Mouse (Mus musculus) neural tube, embryonic 13.5 days (tissue): ENCODE results near the gene Carnmt1. TPM values are rescaled to one million over a fixed set of nuclear protein-coding genes. Genes with fewer than 3 reads are reported as not detected.
A peak's percentile ranks its signal among the peaks of the same experiment; 100 is the strongest.

Source experiments
- ATAC-seq: fragments of 200-750 bp; cut with Nextera tagmentation; 2 replicates; pipeline ENCODE4 v1.8.0; 2017; ENCODE audit warnings: low read depth, mild to moderate bottlenecking, moderate TSS enrichment, moderate library complexity
- H3K27ac ChIP-seq: fragments of 300-500 bp; sonication (generic); replicated peaks from 2 replicates; pipeline ENCODE4 v1.5.1; 2015; ENCODE audit warnings: moderate library complexity, mild to moderate bottlenecking, inconsistent platforms
- H3K27me3 ChIP-seq: fragments of 300-500 bp; sonication (generic); 2 replicates; pipeline ENCODE4 v1.6.1; 2015; ENCODE audit warnings: mild to moderate bottlenecking, inconsistent platforms
- H3K36me3 ChIP-seq: fragments of 300-500 bp; sonication (generic); 2 replicates; pipeline ENCODE4 v1.6.1; 2015; ENCODE audit warnings: mild to moderate bottlenecking, inconsistent platforms
- H3K4me1 ChIP-seq: fragments of 300-500 bp; sonication (generic); replicated peaks from 2 replicates; pipeline ENCODE4 v1.6.1; 2015; ENCODE audit warnings: inconsistent platforms
- H3K4me2 ChIP-seq: fragments of 300-500 bp; sonication (generic); 2 replicates; pipeline ENCODE4 v1.6.1; 2015; ENCODE audit warnings: inconsistent platforms, mild to moderate bottlenecking, moderate library complexity
- H3K4me3 ChIP-seq: fragments of 300-500 bp; sonication (generic); 2 replicates; pipeline ENCODE4 v1.5.1; 2015; ENCODE audit warnings: mild to moderate bottlenecking, inconsistent platforms
- H3K9ac ChIP-seq: fragments of 300-500 bp; sonication (generic); 2 replicates; pipeline ENCODE4 v1.6.1; 2015; ENCODE audit warnings: moderate library complexity, mild to moderate bottlenecking, inconsistent platforms
- H3K9me3 ChIP-seq: fragments of 300-500 bp; sonication (generic); 2 replicates; pipeline ENCODE4 v1.6.1; 2016; ENCODE audit warnings: inconsistent platforms
- WGBS: fragments of 180-500 bp; shearing (Covaris S2); methylation state at CpG from one replicate; pipeline ENCODE4 v1.1.7; 2015; 5-methylcytosine and 5-hydroxymethylcytosine counted together
- polyA plus RNA-seq: library from polyadenylated mRNA; unstranded; fragments of >200 nt; fragmentation: Nextera tagmentation; extraction: Ambion mirVana; gene quantifications from 2 replicates; pipeline ENCODE4 v1.2.1, GENCODE M21; 2015

Carnmt1 gene
- 13.5 and 13.9 TPM in 2 replicates for polyA plus RNA-seq

DNA sequence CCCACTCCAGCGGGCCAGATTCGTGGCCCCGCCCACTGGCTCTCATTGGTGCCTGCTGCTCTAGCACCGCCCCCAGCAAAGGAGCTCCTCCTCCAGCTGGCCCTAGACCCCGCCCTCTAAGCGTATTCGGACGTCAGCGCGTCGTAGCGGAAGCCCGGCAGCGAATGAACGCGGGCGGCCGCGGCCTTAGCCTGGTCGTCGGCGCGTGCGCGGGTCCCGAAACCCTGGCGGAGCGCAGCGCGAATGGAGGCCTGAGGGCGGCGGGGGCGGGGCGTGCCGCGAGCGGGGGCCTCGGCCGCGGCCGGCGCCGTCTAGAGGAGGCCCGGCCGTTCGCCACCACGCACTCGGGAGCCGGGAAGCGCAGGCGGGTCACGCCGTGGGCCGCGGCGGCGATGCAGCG is at the start of gene Carnmt1:
Gene Carnmt1, plus strand, starts transcription at position 157 of the 400 bp plus-strand sequence.
- H3K36me3 ChIP-seq, result no peaks in the 10 kb centered on the region
- H3K27ac ChIP-seq, result peak within 1 kb of the TSS; percentile 81
- peaks cover 26% of the 10 kb centered on the region for H3K4me1 ChIP-seq
- peak within 1 kb of the TSS; percentile 81 for H3K4me3 ChIP-seq
- peak within 1 kb of the TSS; percentile 75 for H3K4me2 ChIP-seq
- WGBS, result 1% methylated on average over 40 of the region's 58 CpGs
- peak within 1 kb of the TSS; percentile 84 for H3K9ac ChIP-seq
- ATAC-seq, result peak; percentile 97
- H3K9me3 ChIP-seq, result no peaks in the 10 kb centered on the region
- H3K27me3 ChIP-seq, result no peaks in the 10 kb centered on the region

DNA sequence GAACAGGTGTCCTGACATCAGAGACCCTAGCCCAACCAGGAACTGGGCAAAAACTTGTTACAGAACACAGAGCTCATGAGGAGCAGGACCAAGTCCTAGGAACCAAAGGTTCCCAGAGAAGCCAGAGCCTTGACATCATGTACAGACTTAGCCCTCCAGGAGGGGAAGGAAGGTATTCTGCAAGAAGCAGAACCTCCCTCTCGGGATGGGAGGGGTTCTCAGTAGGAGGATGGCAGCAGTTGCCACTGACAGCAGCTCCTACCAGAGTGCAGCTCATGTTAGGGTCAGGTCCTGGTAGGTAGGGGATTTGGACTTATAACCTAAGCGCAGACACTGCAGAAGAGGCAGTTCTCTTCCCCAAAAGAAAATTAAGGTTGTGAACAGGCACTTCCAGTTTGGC is 46.7 kb upstream of the Carnmt1 start:
- H3K27ac ChIP-seq, result no peak overlapping the region
- H3K4me3 ChIP-seq, result no peak overlapping the region
- 68% methylated on average over 2 of the region's 2 CpGs for WGBS
- no peak overlapping the region for H3K4me2 ChIP-seq
- no peak for ATAC-seq
- H3K9me3 ChIP-seq, result no peaks in the 10 kb centered on the region
- no peaks in the 10 kb centered on the region for H3K4me1 ChIP-seq
- H3K9ac ChIP-seq, result no peak overlapping the region
- H3K27me3 ChIP-seq, result 0 out of 2 replicates have a peak, but pooled peaks cover 1% of the 10 kb centered on the region
- no peaks in the 10 kb centered on the region for H3K36me3 ChIP-seq

DNA sequence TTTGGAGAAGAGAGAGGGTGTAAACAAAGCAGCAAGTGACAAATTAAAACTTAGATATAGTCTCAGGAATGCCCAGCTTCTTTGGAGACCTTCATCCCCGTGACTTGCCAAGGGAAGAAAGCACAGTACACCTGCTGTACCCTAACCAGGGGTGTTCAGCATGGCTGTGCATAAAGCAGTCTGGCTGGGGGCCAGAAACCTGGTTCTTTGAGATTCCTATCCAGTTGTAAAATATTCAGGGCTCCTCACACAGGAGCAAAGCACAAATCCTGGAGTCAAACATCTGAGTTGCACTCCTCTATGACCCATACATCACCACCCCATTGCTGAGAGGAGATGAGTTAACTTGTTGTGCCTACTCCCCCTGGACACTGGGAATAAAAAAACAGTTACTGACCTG is 41.0 kb upstream of the Carnmt1 start:
- 45% methylated on average over 1 of the region's 1 CpGs for WGBS
- no peak for ATAC-seq
- Histone ChIP-seq H3K27ac (no peak overlapping the region), H3K36me3 (no peaks in the 10 kb centered on the region), H3K4me1 (peaks cover 18% of the 10 kb centered on the region), H3K9ac (no peak overlapping the region), H3K4me2 (peak overlapping the region; percentile 80; the same call in 1 of the 2 replicates), H3K27me3 (peaks cover 10% of the 10 kb centered on the region; the same call in 1 of the 2 replicates), H3K4me3 (no peak overlapping the region), H3K9me3 (no peaks in the 10 kb centered on the region)

DNA sequence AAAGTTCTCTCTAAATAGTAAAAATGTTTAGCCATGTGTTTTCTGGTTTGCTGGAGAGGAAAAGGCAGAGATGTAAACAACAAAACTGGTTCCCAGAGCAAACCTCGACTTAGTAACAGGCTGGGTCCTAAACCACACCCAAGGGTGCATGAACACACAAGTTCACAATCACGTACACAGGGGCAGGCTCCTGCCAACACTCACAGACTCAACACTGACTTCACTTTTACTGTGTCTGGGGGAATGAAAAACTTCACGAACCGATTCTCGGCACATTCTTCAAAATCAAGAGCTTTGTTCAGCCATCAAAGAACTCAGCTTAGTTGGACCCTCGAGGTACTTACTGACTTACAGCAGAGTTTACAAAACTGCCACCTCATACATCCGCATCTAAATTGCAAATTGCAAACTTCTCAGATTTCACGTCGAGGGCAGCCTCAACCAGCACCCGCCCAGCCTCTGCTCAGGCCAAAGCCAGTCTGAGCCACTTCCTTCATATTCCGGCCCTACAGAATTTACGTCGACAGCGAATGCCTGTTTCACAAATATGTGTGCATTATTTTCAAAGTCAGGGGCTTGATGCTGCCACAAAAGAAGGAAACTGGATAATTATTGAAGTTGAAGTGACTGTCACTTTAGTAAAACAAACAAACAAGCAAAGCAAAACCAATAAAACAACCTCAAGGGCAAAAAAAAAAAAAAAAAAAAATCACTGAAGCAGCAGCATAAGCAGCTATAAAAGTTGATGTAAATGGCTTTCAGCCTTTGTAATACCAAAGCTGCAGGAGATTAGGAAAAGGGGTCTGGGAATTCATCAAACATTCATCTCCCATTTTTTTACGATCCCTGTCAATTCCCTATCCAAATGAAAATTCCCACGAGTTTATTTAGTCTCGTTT is 40.1 kb upstream of the Carnmt1 start:
- WGBS, result 10% methylated on average over 17 of the region's 17 CpGs
- no peaks in the 10 kb centered on the region for H3K9me3 ChIP-seq
- peak overlapping the region; percentile 72 for H3K9ac ChIP-seq
- H3K27me3 ChIP-seq, result peaks cover 10% of the 10 kb centered on the region; the same call in 1 of the 2 replicates
- H3K36me3 ChIP-seq, result no peaks in the 10 kb centered on the region
- H3K4me3 ChIP-seq, result peak overlapping the region; percentile 70
- peak overlapping the region; percentile 80 for H3K4me2 ChIP-seq
- H3K4me1 ChIP-seq, result peaks cover 18% of the 10 kb centered on the region
- ATAC-seq, result no peak
- no peak overlapping the region for H3K27ac ChIP-seq

DNA sequence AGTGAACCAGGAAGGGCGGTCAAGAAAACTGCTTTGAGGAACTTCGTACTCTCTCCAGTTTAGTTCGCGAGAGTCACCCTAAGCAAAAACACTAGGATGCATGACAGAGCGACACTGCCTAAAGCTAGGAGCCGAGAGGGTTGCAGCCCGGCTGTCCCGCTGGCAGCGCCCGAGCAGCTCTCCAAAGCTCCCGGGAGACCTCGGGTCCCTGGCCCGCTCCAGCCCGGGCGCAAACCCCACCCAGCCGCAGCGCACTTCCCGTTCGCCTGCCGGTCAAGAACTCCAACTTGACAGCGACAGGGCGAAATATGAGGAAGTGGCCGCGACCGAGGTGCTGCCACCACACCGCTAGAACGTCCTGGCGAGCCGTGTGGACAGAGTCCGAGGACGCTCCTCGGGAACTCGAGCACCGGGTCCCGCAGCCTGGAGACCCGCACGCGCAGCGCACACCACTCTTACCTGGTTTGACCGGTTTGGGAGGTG is 39.4 kb upstream of the Carnmt1 start:
- peak; percentile 81 for ATAC-seq

GRCm38 (mm10) chr19:18631644-18632219 is 38.8 kb upstream of the Carnmt1 start, which contains the start of the genes Ostf1 and Nmrk1:
Gene Ostf1 (minus strand): TSS chr19:18631823.
Gene Nmrk1 (plus strand): TSS chr19:18631950.
- WGBS, result under 1% methylated on average over 49 of the region's 51 CpGs
- peak within 1 kb of the TSS; percentile 70 for H3K4me3 ChIP-seq
- H3K4me2 ChIP-seq, result peak within 1 kb of the TSS; percentile 80
- peak within 1 kb of the TSS; percentile 66 for H3K27ac ChIP-seq
- no peaks in the 10 kb centered on the region for H3K9me3 ChIP-seq
- H3K4me1 ChIP-seq, result peaks cover 18% of the 10 kb centered on the region
- peak within 1 kb of the TSS; percentile 72 for H3K9ac ChIP-seq
- H3K36me3 ChIP-seq, result no peaks in the 10 kb centered on the region
- ATAC-seq, result peak; percentile 99
- peaks cover 10% of the 10 kb centered on the region; the same call in 1 of the 2 replicates for H3K27me3 ChIP-seq

More for the DNA sequence above, 39.4 kb upstream of the Carnmt1 start:
- H3K9ac ChIP-seq, result peak overlapping the region; percentile 72
- no peaks in the 10 kb centered on the region for H3K9me3 ChIP-seq
- under 1% methylated on average over 40 of the region's 40 CpGs for WGBS
- H3K36me3 ChIP-seq, result no peaks in the 10 kb centered on the region
- peaks cover 10% of the 10 kb centered on the region; the same call in 1 of the 2 replicates for H3K27me3 ChIP-seq
- H3K27ac ChIP-seq, result peak overlapping the region; percentile 66
- H3K4me2 ChIP-seq, result peak overlapping the region; percentile 80
- H3K4me1 ChIP-seq, result peaks cover 18% of the 10 kb centered on the region
- peak overlapping the region; percentile 70 for H3K4me3 ChIP-seq

DNA sequence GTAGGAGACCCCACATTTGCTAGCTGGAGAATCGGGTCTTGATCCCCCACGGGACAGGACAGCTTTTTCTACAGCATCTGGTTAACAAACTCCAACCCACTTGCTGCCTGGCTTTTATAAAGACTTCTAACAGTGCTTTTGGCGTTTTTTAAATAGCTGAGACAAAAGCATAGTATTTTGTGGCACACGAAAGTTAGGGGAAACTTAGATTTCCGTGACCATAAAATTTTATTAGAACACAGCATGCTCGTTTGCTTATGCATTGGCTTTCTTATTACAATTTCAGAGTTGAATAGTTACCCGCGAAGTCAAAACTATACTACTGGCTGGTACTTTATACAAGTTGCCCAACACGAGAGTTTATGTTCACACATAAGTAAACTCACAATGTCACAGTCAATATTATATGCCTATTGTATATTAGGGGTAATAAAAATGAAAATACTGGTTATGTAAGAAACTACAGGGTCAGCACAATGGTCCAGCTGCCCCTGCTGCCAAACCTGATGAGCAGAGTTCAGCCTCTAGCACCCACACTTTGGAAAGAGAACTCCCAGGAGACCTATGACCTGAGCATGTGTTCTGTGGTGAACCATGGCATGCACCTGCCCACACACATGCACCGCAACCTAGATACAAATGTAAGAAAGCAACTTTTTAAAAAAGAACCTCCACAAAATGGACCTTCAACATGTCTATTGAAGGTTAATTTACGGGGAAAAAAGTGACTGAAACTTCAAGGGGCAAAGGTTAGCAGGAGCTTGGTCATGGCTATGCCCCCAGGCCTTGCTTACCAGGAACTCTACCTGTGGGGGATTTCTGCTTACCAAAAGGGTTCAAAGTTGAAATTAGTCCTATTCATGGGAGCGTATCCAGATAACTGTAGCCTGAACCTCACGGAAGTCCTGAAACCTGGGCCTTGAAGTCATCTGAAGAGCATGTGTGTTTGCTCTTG is 38.1 kb upstream of the Carnmt1 start:
- Histone ChIP-seq H3K4me3 (peak overlapping the region; percentile 70), H3K9me3 (no peaks in the 10 kb centered on the region), H3K4me1 (peaks cover 18% of the 10 kb centered on the region), H3K27ac (no peak overlapping the region), H3K4me2 (peak overlapping the region; percentile 80), H3K27me3 (peaks cover 10% of the 10 kb centered on the region; the same call in 1 of the 2 replicates), H3K9ac (peak overlapping the region; percentile 72; the same call in 1 of the 2 replicates), H3K36me3 (no peaks in the 10 kb centered on the region)
- no peak for ATAC-seq
- WGBS, result 58% methylated on average over 13 of the region's 13 CpGs

- H3K9ac ChIP-seq, result no peak overlapping the region
- H3K27ac ChIP-seq, result no peak overlapping the region
- H3K4me2 ChIP-seq, result no peak overlapping the region
- WGBS, result 87% methylated on average over 5 of the region's 5 CpGs
- H3K4me3 ChIP-seq, result no peak overlapping the region
- no peaks in the 10 kb centered on the region for H3K36me3 ChIP-seq
- no peaks in the 10 kb centered on the region for H3K4me1 ChIP-seq
- no peaks in the 10 kb centered on the region for H3K9me3 ChIP-seq
- no peak for ATAC-seq
- no peaks in the 10 kb centered on the region for H3K27me3 ChIP-seq
These were observed 32.6 kb upstream of the Carnmt1 start for GRCm38 (mm10) chr19:18637954-18638353.

DNA sequence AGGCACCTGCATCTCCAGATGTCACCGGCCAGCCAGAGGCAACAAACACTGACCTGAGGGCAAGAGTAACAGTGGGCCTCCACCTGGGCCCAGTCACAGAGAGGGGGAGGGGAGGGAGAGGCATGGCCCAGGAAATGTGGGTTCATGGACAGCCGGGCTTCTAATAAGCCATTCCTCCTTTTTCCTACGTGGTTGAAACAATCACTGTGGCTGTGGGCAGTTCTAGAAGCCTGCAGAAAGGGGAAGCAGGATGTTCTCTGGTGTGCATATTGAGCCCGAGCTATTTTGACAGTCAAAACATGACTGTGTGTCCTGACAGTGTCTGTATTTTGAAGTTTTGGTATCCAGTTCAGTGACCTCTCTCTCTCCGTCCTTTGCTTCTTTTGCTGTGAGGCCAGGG is 31.6 kb upstream of the Carnmt1 start:
- no peaks in the 10 kb centered on the region for H3K4me1 ChIP-seq
- no peak for ATAC-seq
- no peak overlapping the region for H3K9ac ChIP-seq
- H3K4me2 ChIP-seq, result no peak overlapping the region
- H3K27ac ChIP-seq, result no peak overlapping the region
- no peaks in the 10 kb centered on the region for H3K36me3 ChIP-seq
- H3K27me3 ChIP-seq, result no peaks in the 10 kb centered on the region
- H3K4me3 ChIP-seq, result no peak overlapping the region
- H3K9me3 ChIP-seq, result no peaks in the 10 kb centered on the region
- 71% methylated on average over 5 of the region's 5 CpGs for WGBS

GRCm38 (mm10) chr19:18639552-18639951 is 31.0 kb upstream of the Carnmt1 start:
- H3K9ac ChIP-seq, result no peak overlapping the region
- H3K27me3 ChIP-seq, result no peaks in the 10 kb centered on the region
- no peaks in the 10 kb centered on the region for H3K36me3 ChIP-seq
- 32% methylated on average over 2 of the region's 2 CpGs for whole genome bisulfite sequencing
- no peaks in the 10 kb centered on the region for H3K4me1 ChIP-seq
- no peaks in the 10 kb centered on the region for H3K9me3 ChIP-seq
- H3K27ac ChIP-seq, result no peak overlapping the region
- H3K4me3 ChIP-seq, result no peak overlapping the region
- ATAC-seq, result no peak
- no peak overlapping the region for H3K4me2 ChIP-seq

- no peaks in the 10 kb centered on the region for H3K9me3 ChIP-seq
- no peaks in the 10 kb centered on the region for H3K27me3 ChIP-seq
- no peaks in the 10 kb centered on the region for H3K4me1 ChIP-seq
- no peak overlapping the region for H3K27ac ChIP-seq
- no peak for ATAC-seq
- 74% methylated on average over 4 of the region's 4 CpGs for WGBS
- H3K4me2 ChIP-seq, result no peak overlapping the region
- H3K9ac ChIP-seq, result no peak overlapping the region
- no peaks in the 10 kb centered on the region for H3K36me3 ChIP-seq
- H3K4me3 ChIP-seq, result no peak overlapping the region
These were observed 29.6 kb upstream of the Carnmt1 start for GRCm38 (mm10) chr19:18641001-18641400.
